ENCODE assay signal across 12 mouse cellular contexts in genomic region chr6:142352099-142352498, GRCm38 (mm10). TPM values are rescaled to one million over a fixed set of nuclear protein-coding genes. Genes with fewer than 3 reads are reported as not detected.
"Had no signal": no experiment of that assay in that cellular context is flagged by ENCODE, and none has a peak within 500 bp of the region (broad histone marks: within the 10 kb centered on the region; RNA-seq: fewer than 3 reads in every experiment).

No protein-coding gene starts in this region.

RNA-seq across cellular contexts. Expression of gene Slco1a5, which starts 29.3 kb away (rescaled TPM):
- total RNA-seq: liver, adult 2 months; megakaryocyte, adult 5-6 weeks had no signal
- polyA plus RNA-seq: liver, adult 2 months; neural tube, embryonic 13.5 days; small intestine, adult 2 months; urinary bladder, adult 2 months had no signal

RNA-seq across cellular contexts. Expression of gene Iapp, which starts 53.9 kb away (rescaled TPM):
- total RNA-seq: liver, adult 2 months; megakaryocyte, adult 5-6 weeks had no signal
- polyA plus RNA-seq: limb, embryonic 15.5 days; liver, adult 2 months; lung, embryonic 14.5 days; lung, embryonic 16.5 days; midbrain, embryonic 16.5 days; myocyte; neural tube, embryonic 11.5 days; neural tube, embryonic 13.5 days; testis, adult 2 months; urinary bladder, adult 2 months had no signal
